Mouse (Mus musculus) bone marrow macrophage, adult 2 months (primary cell): ENCODE results near the gene Clec16a.

Experiments
- CTCF ChIP-seq: IDR thresholded peaks from 2 replicates; pipeline ENCODE4 v1.5.1; 2012; ENCODE audit warnings: low read depth, mild to moderate bottlenecking, low read length, moderate library complexity
- POLR2A ChIP-seq: IDR thresholded peaks from 2 replicates; pipeline ENCODE4 v1.6.1; 2012; ENCODE audit warnings: mild to moderate bottlenecking, low read depth, low read length, borderline replicate concordance

DNA sequence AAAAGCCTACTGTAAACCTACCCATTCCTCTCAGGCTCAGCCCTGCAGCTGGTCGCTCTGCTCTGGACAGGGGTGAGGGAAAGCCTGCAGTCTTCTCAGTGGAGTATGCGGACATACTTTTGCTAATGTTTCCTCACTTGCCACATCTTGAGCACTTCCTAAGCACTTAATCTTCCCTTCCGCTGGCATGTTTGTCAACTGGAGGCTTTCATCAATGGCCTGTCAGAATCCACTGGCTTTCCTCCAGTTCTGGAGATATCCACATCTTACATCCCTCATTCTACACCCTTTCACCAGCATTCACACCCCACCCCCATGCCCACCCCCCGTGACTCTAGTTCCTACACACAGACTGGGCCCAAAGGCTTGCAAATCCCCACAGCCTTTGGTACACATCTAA is 182.5 kb downstream of the Clec16a start:
- no peak for TF ChIP-seq POLR2A
- TF ChIP-seq CTCF = no peak
